Mouse (Mus musculus): Measurements from ENCODE around the gene Gdf2.

GRCm38 (mm10) chr14:33931853-33932252 is 9.0 kb upstream of the Gdf2 start:
- TF ChIP-seq POLR2A (IDR thresholded peaks at IDR 0.05; ENCODE audit: low read depth, low read length) (no peak), CTCF (conservative IDR thresholded peaks at IDR 0.05; ENCODE audit: insufficient read depth, insufficient read length, low read depth, low read length) (no peak)
